Mouse (Mus musculus) thymus, adult 2 months (tissue): ENCODE results near the gene Kif5a.

ENCODE experiments used
- CTCF ChIP-seq: fragments of 200-500 bp; IDR thresholded peaks from 2 replicates; pipeline ENCODE4 v1.5.1; 2012; ENCODE audit warnings: mild to moderate bottlenecking, control low read depth, low read length, moderate library complexity, borderline replicate concordance; ENCODE audit not compliant: control insufficient read depth, poor library complexity, insufficient read depth; ENCODE audit errors: extremely low read depth
- POLR2A ChIP-seq: fragments of 200-500 bp; IDR thresholded peaks from 2 replicates; pipeline ENCODE4 v1.6.1; 2012; ENCODE audit warnings: mild to moderate bottlenecking, low read length, control low read depth, moderate library complexity; ENCODE audit not compliant: control insufficient read depth, poor library complexity, insufficient read depth; ENCODE audit errors: extremely low read depth

GRCm38 (mm10) chr10:127203106-127203505 is 60.0 kb downstream of the Kif5a start:
- TF ChIP-seq CTCF (no peak), POLR2A (no peak)
